Mouse (Mus musculus) heart, adult 2 months (tissue): ENCODE results near the gene Cpn1. TPM values are rescaled to one million over a fixed set of nuclear protein-coding genes. Genes with fewer than 3 reads are reported as not detected.

ENCODE experiments used
- DNase-seq, 2 experiments: peaks; one replicate each; pipeline ENCODE4 v3.0.0; 2021
- H3K27ac ChIP-seq: fragments of 200-600 bp; 2 replicates; pipeline ENCODE4 v1.8.1; 2022
- H3K27me3 ChIP-seq: fragments of 200-500 bp; 2 replicates; pipeline ENCODE4 v1.6.1; 2012; ENCODE audit warnings: mild to moderate bottlenecking, low read length, inconsistent platforms, mixed read lengths; ENCODE audit not compliant: control insufficient read depth, insufficient read depth
- H3K36me3 ChIP-seq: fragments of 200-500 bp; 2 replicates; pipeline ENCODE4 v1.6.1; 2012; ENCODE audit warnings: low read length, inconsistent platforms; ENCODE audit not compliant: control insufficient read depth, insufficient read depth
- H3K4me1 ChIP-seq: fragments of 200-500 bp; 2 replicates; pipeline ENCODE4 v1.6.1; 2011; ENCODE audit warnings: low read length; ENCODE audit not compliant: control insufficient read depth, insufficient read depth
- H3K4me3 ChIP-seq: fragments of 200-600 bp; 2 replicates; pipeline ENCODE4 v1.8.1; 2022
- H3K79me2 ChIP-seq: fragments of 200-500 bp; replicated peaks from 2 replicates; pipeline ENCODE4 v1.6.1; 2012; ENCODE audit warnings: mild to moderate bottlenecking, inconsistent platforms, low read length, moderate library complexity, mixed read lengths; ENCODE audit not compliant: control insufficient read depth, insufficient read depth
- H3K9ac ChIP-seq: fragments of 200-500 bp; 2 replicates; pipeline ENCODE4 v1.6.1; 2012; ENCODE audit warnings: low read depth, mild to moderate bottlenecking, control low read depth, inconsistent platforms, low read length, mixed read lengths
- CTCF ChIP-seq: fragments of 200-600 bp; IDR thresholded peaks from 2 replicates; pipeline ENCODE4 v1.8.1; 2022; ENCODE audit warnings: antibody characterized with exemption, mild to moderate bottlenecking, moderate library complexity
- POLR2A ChIP-seq: fragments of 200-500 bp; IDR thresholded peaks from 2 replicates; pipeline ENCODE4 v1.6.1; 2011; ENCODE audit warnings: mild to moderate bottlenecking, low read depth, low read length, control low read depth; ENCODE audit not compliant: insufficient read depth
- WGBS: fragments of 180-500 bp; shearing (Covaris S2); methylation state at CpG from one replicate; pipeline ENCODE4 v1.1.7; 2018; 5-methylcytosine and 5-hydroxymethylcytosine counted together
- intact Hi-C: fragments of 180-260 bp; cut with DNase I; formaldehyde crosslinking; loops from one replicate; pipeline ENCODE4 v1.15.1; 2025
- polyA plus RNA-seq: library from polyadenylated mRNA; depleted of rRNA; stranded (reverse); fragments of >200 nt; gene quantifications from 2 replicates; pipeline ENCODE4 v1.2.3, GENCODE M21; 2012; rRNA removed
- total RNA-seq, 2 experiments: library from RNA; stranded (reverse); gene quantifications; 2 replicates each; pipeline ENCODE4 v1.2.3; 2021

Cpn1 gene
- total and polyA plus RNA-seq, 3 experiments, result 0.18 to 0.31 TPM; not detected in 1

GRCm38 (mm10) chr19:43906492-43906891 is 79.9 kb downstream of the Cpn1 start:
- H3K4me1 ChIP-seq, result no peaks in the 10 kb centered on the region
- DNase-seq, result no peak
- no peak for TF ChIP-seq CTCF
- TF ChIP-seq POLR2A, result no peak
- 95% methylated on average over 7 of the region's 7 CpGs for WGBS
- H3K36me3 ChIP-seq, result no peaks in the 10 kb centered on the region
- H3K27me3 ChIP-seq, result no peaks in the 10 kb centered on the region
- no peak overlapping the region for H3K9ac ChIP-seq
- intact Hi-C loops, result loop anchor here (1.0 to 5.0 kb wide), 3 partner anchors 34 to 74 kb away; partner anchors contain the start of gene Dnmbp
- no peaks in the 10 kb centered on the region for H3K79me2 ChIP-seq
- H3K27ac ChIP-seq, result no peak overlapping the region
- H3K4me3 ChIP-seq, result no peak overlapping the region

Other genes with a start within 250 kb of the Cpn1 start
- 10 to 100 TPM; 12.1 to 15.0 TPM for gene Cutc, start 233.6 kb downstream of the Cpn1 start, total RNA-seq
- gene Cutc, start 233.6 kb downstream of the Cpn1 start, polyA plus RNA-seq, result 8.6 and 14.5 TPM in 2 replicates
- 10 to 100 TPM; 25.0 to 27.0 TPM for gene Cox15, start 233.6 kb downstream of the Cpn1 start, total RNA-seq
- 22.5 and 28.8 TPM in 2 replicates for gene Cox15, start 233.6 kb downstream of the Cpn1 start, polyA plus RNA-seq
- gene Abcc2, start 204.4 kb downstream of the Cpn1 start, total RNA-seq, result not detected
- 0.06 and 0.15 TPM in 2 replicates for gene Abcc2, start 204.4 kb downstream of the Cpn1 start, polyA plus RNA-seq
- gene Dnmbp, start 46.4 kb downstream of the Cpn1 start, total RNA-seq, result 1 to 10 TPM; 8.1 to 9.8 TPM
- 7.1 and 9.6 TPM in 2 replicates for gene Dnmbp, start 46.4 kb downstream of the Cpn1 start, polyA plus RNA-seq
- gene Cyp2c23, start 42.7 kb upstream of the Cpn1 start, total RNA-seq, result not detected
- gene Cyp2c23, start 42.7 kb upstream of the Cpn1 start, polyA plus RNA-seq, result 0.12 TPM in 1 of 2 replicates, not detected in the other
- 1 to 10 TPM; 6.0 to 7.8 TPM for gene Erlin1, start 83.2 kb upstream of the Cpn1 start, total RNA-seq
- 4.1 and 6.3 TPM in 2 replicates for gene Erlin1, start 83.2 kb upstream of the Cpn1 start, polyA plus RNA-seq
- 10 to 100 TPM; 31.2 to 32.5 TPM for gene Chuk, start 120.9 kb upstream of the Cpn1 start, total RNA-seq
- 13.9 and 28.9 TPM in 2 replicates for gene Chuk, start 120.9 kb upstream of the Cpn1 start, polyA plus RNA-seq
- 1 to 10 TPM; 8.0 to 9.5 TPM for gene Cwf19l1, start 149.3 kb upstream of the Cpn1 start, total RNA-seq
- 5.5 and 8.6 TPM in 2 replicates for gene Cwf19l1, start 149.3 kb upstream of the Cpn1 start, polyA plus RNA-seq
- gene Bloc1s2, start 159.9 kb upstream of the Cpn1 start, total RNA-seq, result 10 to 100 TPM; 14.7 to 16.6 TPM
- 15.1 and 19.1 TPM in 2 replicates for gene Bloc1s2, start 159.9 kb upstream of the Cpn1 start, polyA plus RNA-seq
- not detected for gene Pkd2l1, start 205.9 kb upstream of the Cpn1 start, total RNA-seq
- not detected in 2 replicates for gene Pkd2l1, start 205.9 kb upstream of the Cpn1 start, polyA plus RNA-seq
- under 1 TPM in 1 of 2 experiments, not detected in 1; 0.13 TPM for gene Scd3, start 216.7 kb upstream of the Cpn1 start, total RNA-seq
- 0.37 TPM in 1 of 2 replicates, not detected in the other for gene Scd3, start 216.7 kb upstream of the Cpn1 start, polyA plus RNA-seq